Mouse (Mus musculus) CH12F3 (cell line): Measurements from ENCODE around the gene Pacsin1.

Source experiments
- in situ Hi-C: fragments of 300-500 bp; cut with MboI; formaldehyde crosslinking; loops from 2 replicates; pipeline ENCODE4 v1.14.3; 2020; ENCODE audit warnings: low sequenced_read_pairs

Gene Pacsin1

GRCm38 (mm10) chr17:27720326-27720725 is 65.0 kb downstream of the Pacsin1 start:
- in situ Hi-C loops = no loop called here

GRCm38 (mm10) chr17:27721125-27721664 is 65.9 kb downstream of the Pacsin1 start:
- in situ Hi-C loops = no loop called here

GRCm38 (mm10) chr17:27724327-27724726 is 69.0 kb downstream of the Pacsin1 start:
- in situ Hi-C loops = no loop called here

- in situ Hi-C loops = no loop called here
These were observed 69.7 kb downstream of the Pacsin1 start for GRCm38 (mm10) chr17:27725011-27725410.

- in situ Hi-C loops = no loop called here
These were observed 70.1 kb downstream of the Pacsin1 start for GRCm38 (mm10) chr17:27725412-27725811.

GRCm38 (mm10) chr17:27726527-27726926 is 71.2 kb downstream of the Pacsin1 start:
- in situ Hi-C loops = no loop called here

- in situ Hi-C loops = no loop called here
These were observed 73.5 kb downstream of the Pacsin1 start, which contains the start of gene Spdef for GRCm38 (mm10) chr17:27728770-27729169. TSS of gene Spdef (minus strand) at chr17:27728955.

- in situ Hi-C loops = no loop called here
These were observed 76.8 kb downstream of the Pacsin1 start for GRCm38 (mm10) chr17:27732152-27732551.

- in situ Hi-C loops = no loop called here
These were observed 77.4 kb downstream of the Pacsin1 start for GRCm38 (mm10) chr17:27732694-27733093.

- in situ Hi-C loops = no loop called here
These were observed 79.2 kb downstream of the Pacsin1 start for GRCm38 (mm10) chr17:27734344-27735073.

GRCm38 (mm10) chr17:27740961-27741360 is 85.7 kb downstream of the Pacsin1 start:
- in situ Hi-C loops = no loop called here

- in situ Hi-C loops = no loop called here
These were observed 91.1 kb downstream of the Pacsin1 start for GRCm38 (mm10) chr17:27746446-27746845.

- in situ Hi-C loops = no loop called here
These were observed 92.8 kb downstream of the Pacsin1 start for GRCm38 (mm10) chr17:27748123-27748522.

GRCm38 (mm10) chr17:27750451-27750942 is 95.2 kb downstream of the Pacsin1 start:
- in situ Hi-C loops = no loop called here

- in situ Hi-C loops = no loop called here
These were observed 96.2 kb downstream of the Pacsin1 start for GRCm38 (mm10) chr17:27751314-27752202.

GRCm38 (mm10) chr17:27760169-27760568 is 104.9 kb downstream of the Pacsin1 start:
- in situ Hi-C loops = loop anchor here (10.0 kb wide), 1 partner anchor 105 kb away; the partner anchor contains the start of gene Pacsin1
